Mouse (Mus musculus) embryo, embryonic 11.5 days (tissue): ENCODE results near the gene Ppp1r13b.

Source experiments
- DNase-seq: peaks from one replicate; pipeline ENCODE4 v3.0.0-alpha.2; 2012; ENCODE audit warnings: low read depth, low spot score

The Ppp1r13b gene

GRCm38 (mm10) chr12:111827556-111827955, 80.4 kb downstream of the Ppp1r13b start:
- DNase-seq, result no peak

- DNase-seq, result no peak
These were observed 86.0 kb downstream of the Ppp1r13b start for GRCm38 (mm10) chr12:111821931-111822330.

GRCm38 (mm10) chr12:111820708-111821107, 87.2 kb downstream of the Ppp1r13b start:
- no peak for DNase-seq

- DNase-seq, result no peak
These were observed 88.0 kb downstream of the Ppp1r13b start for GRCm38 (mm10) chr12:111819936-111820335.

- no peak for DNase-seq
These were observed 89.9 kb downstream of the Ppp1r13b start for GRCm38 (mm10) chr12:111817991-111818390.

- no peak for DNase-seq
These were observed 90.9 kb downstream of the Ppp1r13b start for GRCm38 (mm10) chr12:111816967-111817366.

GRCm38 (mm10) chr12:111816528-111816927, 91.4 kb downstream of the Ppp1r13b start:
- no peak for DNase-seq

- no peak for DNase-seq
These were observed 92.8 kb downstream of the Ppp1r13b start for GRCm38 (mm10) chr12:111814769-111815762.

- DNase-seq, result peak; percentile 98
These were observed 93.9 kb downstream of the Ppp1r13b start, which contains the start of the genes Xrcc3 and Zfyve21 for GRCm38 (mm10) chr12:111813766-111814617. Xrcc3 (minus strand) TSS chr12:111813873. Zfyve21 (plus strand) TSS chr12:111814170.

- no peak for DNase-seq
These were observed 94.7 kb downstream of the Ppp1r13b start for GRCm38 (mm10) chr12:111813111-111813765.

GRCm38 (mm10) chr12:111812611-111813010, 95.3 kb downstream of the Ppp1r13b start:
- DNase-seq, result no peak

- DNase-seq, result no peak
These were observed 95.8 kb downstream of the Ppp1r13b start for GRCm38 (mm10) chr12:111812075-111812474.

GRCm38 (mm10) chr12:111809762-111810161, 98.1 kb downstream of the Ppp1r13b start:
- DNase-seq, result peak; percentile 58

GRCm38 (mm10) chr12:111808775-111809174, 99.1 kb downstream of the Ppp1r13b start:
- no peak for DNase-seq

GRCm38 (mm10) chr12:111803538-111803937, 104.4 kb downstream of the Ppp1r13b start:
- DNase-seq, result no peak

GRCm38 (mm10) chr12:111800459-111801183, 107.3 kb downstream of the Ppp1r13b start:
- DNase-seq, result no peak

GRCm38 (mm10) chr12:111798493-111798892, 109.4 kb downstream of the Ppp1r13b start:
- no peak for DNase-seq

GRCm38 (mm10) chr12:111797251-111797650, 110.7 kb downstream of the Ppp1r13b start:
- DNase-seq, result no peak

GRCm38 (mm10) chr12:111795180-111795895, 112.6 kb downstream of the Ppp1r13b start:
- DNase-seq, result no peak

- no peak for DNase-seq
These were observed 113.3 kb downstream of the Ppp1r13b start for GRCm38 (mm10) chr12:111794526-111795179.
